Mouse (Mus musculus) midbrain, embryonic 15.5 days (tissue): ENCODE data around the gene Spdye4c. TPM values are rescaled to one million over a fixed set of nuclear protein-coding genes. Genes with fewer than 3 reads are reported as not detected.

Experiments used
- ATAC-seq: fragments of 200-750 bp; cut with Nextera tagmentation; replicated peaks from 2 replicates; pipeline ENCODE4 v1.8.0; 2017; ENCODE audit warnings: moderate TSS enrichment
- H3K27ac ChIP-seq: fragments of 300-500 bp; sonication (generic); 2 replicates; pipeline ENCODE4 v1.5.1; 2015; ENCODE audit warnings: mild to moderate bottlenecking, inconsistent platforms
- H3K27me3 ChIP-seq: fragments of 300-500 bp; sonication (generic); replicated peaks from 2 replicates; pipeline ENCODE4 v1.6.1; 2015; ENCODE audit warnings: inconsistent platforms
- H3K36me3 ChIP-seq: fragments of 300-500 bp; sonication (generic); replicated peaks from 2 replicates; pipeline ENCODE4 v1.6.1; 2015; ENCODE audit warnings: inconsistent platforms
- H3K4me1 ChIP-seq: fragments of 300-500 bp; sonication (generic); 2 replicates; pipeline ENCODE4 v1.6.1; 2015; ENCODE audit warnings: inconsistent platforms
- H3K4me2 ChIP-seq: fragments of 300-500 bp; sonication (generic); 2 replicates; pipeline ENCODE4 v1.6.1; 2015; ENCODE audit warnings: inconsistent platforms, mild to moderate bottlenecking, moderate library complexity
- H3K4me3 ChIP-seq: fragments of 300-500 bp; sonication (generic); 2 replicates; pipeline ENCODE4 v1.5.1; 2015; ENCODE audit warnings: mild to moderate bottlenecking, inconsistent platforms
- H3K9ac ChIP-seq: fragments of 300-500 bp; sonication (generic); 2 replicates; pipeline ENCODE4 v1.6.1; 2015; ENCODE audit warnings: mild to moderate bottlenecking, inconsistent platforms
- H3K9me3 ChIP-seq: fragments of 300-500 bp; sonication (generic); 2 replicates; pipeline ENCODE4 v1.6.1; 2016; ENCODE audit warnings: inconsistent platforms
- WGBS: fragments of 180-500 bp; shearing (Covaris S2); methylation state at CpG from one replicate; pipeline ENCODE4 v1.1.7; 2015; ENCODE audit warnings: mixed read lengths; 5-methylcytosine and 5-hydroxymethylcytosine counted together
- polyA plus RNA-seq: library from polyadenylated mRNA; unstranded; fragments of >200 nt; fragmentation: Nextera tagmentation; extraction: Ambion mirVana; gene quantifications from 2 replicates; pipeline ENCODE4 v1.2.1, GENCODE M21; 2015

Spdye4c gene
- polyA plus RNA-seq, 1 experiment from 2014 or later, result not detected

- H3K4me3 ChIP-seq, result no peak overlapping the region
- H3K27me3 ChIP-seq, result no peaks in the 10 kb centered on the region
- H3K9ac ChIP-seq, result no peak overlapping the region
- H3K27ac ChIP-seq, result no peak overlapping the region
- no peak overlapping the region for H3K4me2 ChIP-seq
- H3K9me3 ChIP-seq, result no peaks in the 10 kb centered on the region
- no peaks in the 10 kb centered on the region for H3K4me1 ChIP-seq
- peaks cover 71% of the 10 kb centered on the region for H3K36me3 ChIP-seq
- WGBS, result 85% methylated on average over 5 of the region's 5 CpGs
- no peak for ATAC-seq
These were observed 22.4 kb downstream of the Spdye4c start for GRCm38 (mm10) chr2:128613365-128613764.

GRCm38 (mm10) chr2:128615366-128615765 lies 24.4 kb downstream of the Spdye4c start:
- Histone ChIP-seq H3K36me3 (peaks cover 82% of the 10 kb centered on the region), H3K4me1 (no peaks in the 10 kb centered on the region), H3K4me2 (no peak overlapping the region), H3K9me3 (no peaks in the 10 kb centered on the region), H3K27me3 (no peaks in the 10 kb centered on the region), H3K27ac (no peak overlapping the region), H3K4me3 (no peak overlapping the region), H3K9ac (no peak overlapping the region)
- 89% methylated on average over 4 of the region's 4 CpGs for WGBS
- ATAC-seq, result no peak

- WGBS, result 93% methylated on average over 1 of the region's 1 CpGs
- no peak overlapping the region for H3K9ac ChIP-seq
- H3K4me1 ChIP-seq, result no peaks in the 10 kb centered on the region
- H3K27ac ChIP-seq, result no peak overlapping the region
- H3K9me3 ChIP-seq, result no peaks in the 10 kb centered on the region
- H3K4me2 ChIP-seq, result no peak overlapping the region
- ATAC-seq, result no peak
- no peak overlapping the region for H3K4me3 ChIP-seq
- peaks cover 80% of the 10 kb centered on the region for H3K36me3 ChIP-seq
- no peaks in the 10 kb centered on the region for H3K27me3 ChIP-seq
These were observed 29.6 kb downstream of the Spdye4c start for GRCm38 (mm10) chr2:128620578-128620977.

Other genes starting within 250 kb of the Spdye4c start
- 50.8 and 52.8 TPM in 2 replicates for gene Anapc1, start 96.2 kb downstream of the Spdye4c start, polyA plus RNA-seq
- 1.5 and 1.8 TPM in 2 replicates for gene Mertk, start 107.7 kb downstream of the Spdye4c start, polyA plus RNA-seq
- gene Tmem87b, start 226.9 kb downstream of the Spdye4c start, polyA plus RNA-seq, result 36.8 and 38.9 TPM in 2 replicates